In genomic region chr1:168405645-168406290, GRCm38 (mm10) we compare ENCODE assay signal across 8 mouse cellular contexts. TPM values are rescaled to one million over a fixed set of nuclear protein-coding genes. Genes with fewer than 3 reads are reported as not detected.
DNase-seq lines count a peak whose midpoint lies in the region; ATAC-seq and TF ChIP-seq lines count a peak whose summit lies in the region.
"Had no signal": no experiment of that assay in that cellular context is flagged by ENCODE, and none has a peak within 500 bp of the region (broad histone marks: within the 10 kb centered on the region; RNA-seq: fewer than 3 reads in every experiment).

No protein-coding gene starts in this region.

- peak overlapping the region; percentile 83 for H3K27ac ChIP-seq in kidney, embryonic 15.5 days
- peak overlapping the region; percentile 90 for H3K27ac ChIP-seq in embryonic facial prominence, embryonic 12.5 days
- no peak overlapping the region for H3K27ac ChIP-seq in layer of hippocampus, adult 2 months
- H3K27ac ChIP-seq: hindbrain, embryonic 13.5 days had no signal

- no peaks in the 10 kb centered on the region for H3K9me3 ChIP-seq in kidney, embryonic 15.5 days (replicated peaks)
- H3K9me3 ChIP-seq in embryonic facial prominence, embryonic 12.5 days, result no peaks in the 10 kb centered on the region
- H3K9me3 ChIP-seq: hindbrain, embryonic 13.5 days had no signal

- no peak; the same call in 1 of the 2 replicates for ATAC-seq in kidney, embryonic 15.5 days (replicated peaks; ENCODE audit: low FRiP score)
- no peak for ATAC-seq in embryonic facial prominence, embryonic 12.5 days (ENCODE audit: insufficient number of reproducible peaks, insufficient read depth, low FRiP score, low TSS enrichment)

- peaks cover 90% of the 10 kb centered on the region for H3K4me1 ChIP-seq in kidney, embryonic 15.5 days
- peaks cover 77% of the 10 kb centered on the region for H3K4me1 ChIP-seq in embryonic facial prominence, embryonic 12.5 days

- no peak for TF ChIP-seq CTCF in layer of hippocampus, adult 2 months (conservative IDR thresholded peaks at IDR 0.05)

- 15% methylated on average over 10 of the region's 12 CpGs for WGBS in kidney, embryonic 15.5 days
- 13% methylated on average over 12 of the region's 12 CpGs for WGBS in embryonic facial prominence, embryonic 12.5 days

- no peak overlapping the region for H3K4me3 ChIP-seq in kidney, embryonic 15.5 days (replicated peaks)
- H3K4me3 ChIP-seq in embryonic facial prominence, embryonic 12.5 days, result 0 out of 2 replicates have a peak overlapping the region, but pooled peaks have one; percentile 2
- no peak overlapping the region for H3K4me3 ChIP-seq in layer of hippocampus, adult 2 months
- H3K4me3 ChIP-seq: hindbrain, embryonic 13.5 days had no signal

- no peak overlapping the region for H3K9ac ChIP-seq in kidney, embryonic 15.5 days
- H3K9ac ChIP-seq in embryonic facial prominence, embryonic 12.5 days, result no peak overlapping the region; the same call in 1 of the 2 replicates
- H3K9ac ChIP-seq: hindbrain, embryonic 13.5 days had no signal

- DNase-seq in kidney, adult 9 months, result no peak
- peak; percentile 86 for DNase-seq in embryo, embryonic 10 days (ENCODE audit: low spot score)
- DNase-seq in lung, postnatal 25 days (ENCODE audit: low spot score), result peak; percentile 51
- no peak for DNase-seq in thymus, postnatal 36 days
- DNase-seq in layer of hippocampus, adult 2 months (ENCODE audit: low spot score in 2 of 2), result no peak

- peaks cover 34% of the 10 kb centered on the region for H3K36me3 ChIP-seq in kidney, embryonic 15.5 days
- H3K36me3 ChIP-seq in embryonic facial prominence, embryonic 12.5 days, result peaks cover 21% of the 10 kb centered on the region; the same call in 1 of the 2 replicates

- H3K4me2 ChIP-seq in kidney, embryonic 15.5 days, result 0 out of 2 replicates have a peak overlapping the region, but pooled peaks have one; percentile 9
- peak overlapping the region; percentile 21; the same call in 1 of the 2 replicates for H3K4me2 ChIP-seq in embryonic facial prominence, embryonic 12.5 days (replicated peaks)
- H3K4me2 ChIP-seq: hindbrain, embryonic 13.5 days had no signal

- H3K27me3 ChIP-seq in kidney, embryonic 15.5 days, result no peaks in the 10 kb centered on the region
- no peaks in the 10 kb centered on the region for H3K27me3 ChIP-seq in embryonic facial prominence, embryonic 12.5 days
- H3K27me3 ChIP-seq: hindbrain, embryonic 13.5 days had no signal

RNA-seq across cellular contexts. Expression of gene Pbx1, which starts 26.3 kb away (rescaled TPM):
- 81.9 and 84.5 TPM in 2 replicates for polyA plus RNA-seq in kidney, embryonic 15.5 days (2015; fragmentation: Nextera tagmentation; extraction: Ambion mirVana)
- polyA plus RNA-seq in embryonic facial prominence, embryonic 12.5 days (2016; fragmentation: Nextera tagmentation; extraction: Ambion mirVana), result 66.3 and 66.8 TPM in 2 replicates
- total RNA-seq in layer of hippocampus, adult 2 months (2021), result 100 to 1,000 TPM; 120 to 123 TPM

Comparison
In these comparisons a context has a peak if more than half of its experiments do, and no peak if none do; other contexts are left out.
1. DNase-seq: peak in embryo, embryonic 10 days (single experiment) and lung, postnatal 25 days (single experiment); none in kidney, adult 9 months (single experiment), thymus, postnatal 36 days (0 of 2) and layer of hippocampus, adult 2 months (0 of 2).